Mouse (Mus musculus) gastrocnemius, postnatal 4 days (tissue): Measurements from ENCODE around the gene Grem2. TPM values are rescaled to one million over a fixed set of nuclear protein-coding genes. Genes with fewer than 3 reads are reported as not detected.

Experiments used
- DNase-seq, 2 experiments: peaks; one replicate each; pipeline ENCODE4 v3.0.0; 2021 to 2022; ENCODE audit warnings: low spot score in 2 of 2, mixed read lengths in 2 of 2
- total RNA-seq, 2 experiments: library from RNA; stranded (reverse); gene quantifications; 2 replicates each; pipeline ENCODE4 v1.2.3; 2021

The Grem2 gene
- total RNA-seq, 2 experiments from 2014 or later = 17.7 to 18.8 TPM

DNA sequence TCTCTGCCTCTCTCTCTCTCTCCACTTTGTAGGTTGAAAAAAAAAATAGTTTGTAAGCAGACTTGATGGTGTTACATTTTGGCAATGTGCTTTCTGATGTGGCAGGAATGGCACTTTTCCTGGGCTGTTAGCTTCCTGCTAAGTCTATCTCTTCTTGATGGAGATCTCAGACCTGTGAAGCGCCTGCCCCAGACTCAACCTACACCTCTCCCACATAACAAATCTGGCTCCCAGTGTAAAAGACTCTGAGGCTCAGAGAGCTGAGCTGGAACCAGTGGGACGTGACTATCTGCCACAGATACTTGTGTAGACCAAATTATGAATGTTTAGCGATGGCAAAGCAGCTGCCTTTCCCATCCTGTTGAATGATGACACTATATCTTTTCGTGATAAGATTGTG, 109.8 kb downstream of the Grem2 start:
- no peak for DNase-seq

DNA sequence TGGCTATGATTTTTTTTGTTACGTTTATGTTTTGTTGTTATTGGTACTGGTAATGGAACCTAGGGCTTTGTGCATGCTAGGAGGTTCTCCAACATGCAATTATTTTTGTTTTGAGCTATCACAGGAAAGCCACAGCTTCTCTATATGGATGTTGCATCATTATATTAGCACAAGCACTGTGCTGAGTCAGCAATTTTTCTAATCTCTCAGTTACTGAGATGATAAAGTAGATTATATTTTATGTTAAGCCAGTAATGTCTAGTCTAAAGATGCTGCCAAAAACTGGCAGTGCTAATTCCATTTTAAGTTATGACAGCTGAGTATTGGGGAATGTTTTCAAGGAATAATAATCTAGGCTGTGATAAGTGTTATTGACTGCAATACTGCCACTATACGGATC, 133.0 kb downstream of the Grem2 start:
- DNase-seq = no peak
